Mouse (Mus musculus): ENCODE measurements around the gene Gm9844.
"Not testable (repeated sequence)": the region's sequence is repeated elsewhere in the genome, so short reads cannot be mapped to it uniquely, and the experiment has no call there.

Gm9844 gene

GRCm38 (mm10) chr7:24869532-24870165 lies 7.6 kb downstream of the Gm9844 start, which contains the start of the genes Lypd4 and Dmrtc2:
Gene Lypd4 (minus strand): TSS chr7:24869941.
Gene Dmrtc2 (plus strand): TSS chr7:24870057.
- no peak for DNase-seq (ENCODE audit: low spot score in 2 of 2)

GRCm38 (mm10) chr7:24877588-24877987 lies 15.6 kb downstream of the Gm9844 start:
- DNase-seq (ENCODE audit: low spot score in 2 of 2): no peak

DNA sequence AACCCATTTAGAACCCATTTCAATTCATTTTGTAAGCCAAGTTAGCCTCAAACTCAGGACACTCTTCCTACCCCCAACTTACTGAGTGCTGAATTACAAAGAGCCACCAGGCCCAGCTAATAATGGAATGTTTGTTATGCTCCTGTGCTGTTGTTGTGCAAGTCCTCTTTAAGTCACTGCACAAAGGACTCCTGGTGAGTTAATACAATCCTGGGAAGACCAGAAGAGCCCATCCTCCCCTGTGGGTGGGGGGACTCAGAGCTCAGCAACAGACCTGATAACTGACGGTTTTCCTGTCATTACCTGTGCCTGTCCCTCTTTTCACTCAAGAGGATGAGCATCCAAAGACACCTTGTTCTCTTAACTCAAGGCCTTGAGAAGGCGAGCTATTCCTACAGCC lies 17.6 kb downstream of the Gm9844 start:
- DNase-seq (ENCODE audit: low spot score in 2 of 2): no peak

DNA sequence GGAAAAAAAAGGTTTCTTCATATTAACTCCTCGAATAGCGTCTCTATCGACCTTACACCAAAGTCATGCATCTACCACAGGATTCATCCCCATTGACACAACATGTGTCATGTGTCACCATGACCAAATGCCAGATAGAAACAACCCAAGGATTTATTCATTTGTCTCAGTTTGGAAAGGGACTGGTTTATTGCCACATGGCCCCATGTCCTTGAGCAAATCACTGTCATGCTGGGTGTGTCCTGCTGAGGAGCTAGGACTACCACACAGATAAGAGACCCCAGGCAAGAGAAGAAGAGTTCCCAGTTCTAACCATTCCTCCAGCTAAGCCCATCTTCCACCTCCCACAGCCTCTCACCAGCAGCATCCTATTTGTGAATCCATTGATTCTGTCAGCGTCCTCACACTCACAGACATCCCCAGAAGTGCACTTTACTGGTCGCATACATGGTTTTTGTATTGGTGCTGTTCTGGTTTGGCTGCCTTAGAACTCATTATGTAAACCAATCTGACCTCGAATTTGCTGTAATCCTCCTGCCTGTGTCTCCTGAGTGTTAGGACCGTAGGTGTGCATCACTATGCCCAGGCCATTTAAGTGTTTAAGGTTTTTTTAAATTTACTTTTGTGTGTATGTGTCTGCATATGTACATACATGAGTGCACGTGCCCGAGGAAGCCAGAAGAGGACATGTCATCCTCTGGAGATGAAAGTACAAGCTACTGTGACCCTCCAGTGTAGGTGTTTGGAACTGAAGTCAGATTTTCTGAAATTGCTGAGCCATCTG lies 20.6 kb downstream of the Gm9844 start:
- DNase-seq (ENCODE audit: low spot score in 2 of 2): no peak

GRCm38 (mm10) chr7:24883896-24884692 lies 22.1 kb downstream of the Gm9844 start, which contains the start of gene Rps19:
Gene Rps19 (plus strand): TSS chr7:24884371.
- DNase-seq (ENCODE audit: low spot score in 2 of 2): peak; percentile 95 to 98

DNA sequence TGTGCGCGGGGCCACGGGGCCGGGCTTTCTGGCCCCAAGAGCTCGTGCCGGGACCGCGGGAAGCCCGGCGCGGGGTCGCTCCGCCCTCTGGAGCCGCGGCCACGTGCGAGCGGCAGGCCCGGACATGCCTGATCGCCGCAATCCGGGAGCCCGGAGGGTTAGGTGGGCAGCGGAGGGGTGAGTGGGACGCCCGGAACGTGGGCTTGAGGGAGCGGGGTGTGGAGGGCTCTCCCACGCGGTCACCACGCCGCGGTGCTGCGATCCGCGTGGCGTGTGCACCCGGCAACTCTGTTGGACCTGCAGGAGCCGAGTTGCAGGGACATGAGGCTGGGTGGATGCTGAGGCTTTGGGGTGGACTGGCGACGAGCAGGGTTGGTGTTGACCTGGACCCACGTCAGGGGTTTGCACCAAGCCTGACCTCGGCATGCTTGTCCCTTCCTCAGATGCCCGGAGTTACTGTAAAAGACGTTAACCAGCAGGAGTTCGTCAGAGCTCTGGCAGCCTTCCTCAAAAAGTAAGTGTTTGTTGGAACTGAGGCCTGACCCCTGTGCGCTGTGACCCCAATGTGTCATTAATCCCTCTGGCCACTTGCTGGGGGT lies 22.8 kb downstream of the Gm9844 start:
- DNase-seq (ENCODE audit: low spot score in 2 of 2): no peak

GRCm38 (mm10) chr7:24885468-24886307 lies 23.7 kb downstream of the Gm9844 start:
- DNase-seq (ENCODE audit: low spot score in 2 of 2): no peak

DNA sequence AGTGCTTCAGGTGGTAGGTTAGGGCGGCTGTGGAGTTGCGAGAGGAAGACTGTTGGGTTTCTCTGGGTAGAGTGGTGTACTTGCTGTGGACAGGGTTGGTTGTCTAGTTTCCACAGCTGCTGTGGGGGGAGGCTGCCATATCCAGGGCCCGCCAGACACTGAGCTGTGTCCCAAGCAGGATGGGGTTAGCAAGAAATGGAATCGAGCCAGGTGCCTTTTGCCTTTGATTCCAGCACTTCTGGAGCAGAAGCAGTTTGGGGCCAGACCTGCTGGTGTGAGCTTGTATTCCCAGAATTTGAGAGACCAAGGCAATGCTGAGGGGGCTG lies 24.3 kb downstream of the Gm9844 start:
- no peak for DNase-seq (ENCODE audit: low spot score in 2 of 2)

DNA sequence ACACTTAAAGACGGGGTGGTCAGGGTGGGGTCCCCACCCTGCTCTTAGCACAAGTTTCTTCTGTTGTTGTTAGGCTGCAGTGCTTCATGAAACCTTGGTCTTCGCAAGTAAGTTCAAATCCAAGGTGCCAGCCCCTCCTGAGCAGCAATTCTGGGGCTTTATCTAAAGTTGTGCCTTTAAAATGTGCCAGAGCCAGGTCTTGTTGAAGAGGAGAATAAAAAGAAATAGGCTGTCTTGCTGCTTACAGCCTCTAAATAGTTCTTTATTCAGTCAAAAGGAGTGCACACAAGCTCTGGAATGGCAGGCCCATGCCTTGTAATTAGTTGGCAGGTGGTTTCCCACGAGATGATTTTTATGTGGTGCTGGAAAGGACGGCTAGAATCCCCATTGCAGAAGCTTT lies 25.1 kb downstream of the Gm9844 start:
- no peak for DNase-seq (ENCODE audit: low spot score in 2 of 2)

DNA sequence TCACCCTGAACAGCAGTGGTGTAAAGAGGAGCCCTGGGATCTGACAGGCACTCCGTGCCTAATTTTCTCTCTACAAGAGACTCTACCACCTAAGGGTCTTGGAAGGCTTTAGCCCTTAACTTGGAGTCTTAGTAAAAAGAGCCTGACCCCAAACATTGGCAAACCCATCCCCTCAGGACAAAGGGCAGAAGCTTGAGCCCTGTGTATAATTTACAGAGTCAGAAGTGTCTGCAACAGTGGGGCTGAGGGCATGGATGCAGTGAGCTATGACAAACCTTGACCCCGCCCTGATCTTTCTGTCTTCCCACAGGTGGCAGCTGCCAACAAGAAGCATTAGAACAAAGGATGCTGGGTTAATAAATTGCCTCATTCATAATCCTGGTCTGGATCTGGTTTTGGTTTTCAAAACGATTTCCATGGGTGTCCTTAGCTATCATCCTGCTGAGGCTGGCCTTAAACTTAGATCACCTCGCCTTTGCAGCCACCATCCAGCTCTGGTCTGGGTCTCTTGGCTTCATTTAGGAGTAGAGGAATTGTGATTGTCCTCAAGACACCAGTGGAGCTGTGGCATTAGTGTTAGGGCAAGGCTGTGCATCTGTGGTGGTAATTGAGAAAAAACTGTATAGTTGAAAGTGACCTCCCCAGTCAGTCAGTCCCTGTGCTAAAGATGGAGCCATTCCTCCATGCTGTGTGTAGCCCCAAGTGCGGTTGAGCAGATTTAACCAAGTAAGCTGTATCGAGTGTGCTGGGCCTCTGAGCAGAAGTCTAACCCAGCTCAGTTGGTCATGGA lies 27.6 kb downstream of the Gm9844 start:
- DNase-seq (ENCODE audit: low spot score in 2 of 2): no peak

DNA sequence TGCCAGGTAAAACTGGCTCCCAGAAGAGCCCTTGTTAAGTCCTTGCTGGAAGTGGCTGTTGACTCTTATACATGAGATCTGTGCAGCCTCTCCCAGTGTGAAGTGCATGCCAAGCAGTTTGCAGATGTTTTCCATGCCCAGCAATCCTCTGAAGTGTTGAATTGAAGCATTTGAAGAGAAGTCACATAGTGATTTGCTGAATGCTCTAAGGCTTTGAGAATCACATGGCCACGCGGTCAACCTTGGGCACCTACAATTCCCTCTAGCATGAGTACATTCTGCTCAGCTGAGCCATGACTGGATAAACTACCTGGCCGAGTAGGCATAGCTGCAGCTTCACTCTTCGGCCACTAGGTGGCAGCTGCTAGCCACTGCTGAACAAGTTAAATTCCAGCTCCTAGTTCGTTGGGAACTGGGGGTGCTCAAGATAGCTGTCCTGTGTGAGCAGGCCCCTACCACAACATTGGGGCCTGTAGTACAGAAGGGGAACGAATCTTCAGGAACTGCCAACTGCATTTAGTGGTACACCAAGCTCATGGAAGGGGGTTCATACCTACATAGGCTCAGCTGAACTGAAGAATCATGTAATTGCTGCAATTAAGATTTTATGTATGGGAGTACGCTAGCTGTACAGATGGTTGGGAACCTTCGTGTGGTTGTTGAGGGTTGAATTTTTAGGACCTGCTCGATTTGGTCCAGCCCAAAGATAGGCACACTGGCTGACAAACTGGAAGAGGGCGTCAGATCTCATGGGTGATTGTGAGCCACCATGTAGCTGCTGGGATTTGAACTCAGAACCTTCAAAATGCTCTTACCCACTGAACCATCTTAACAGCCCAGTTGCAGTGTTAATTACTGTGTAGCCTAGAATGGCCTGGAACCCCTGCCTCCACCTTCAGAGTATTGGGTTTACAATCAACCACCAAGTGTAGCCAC lies 28.5 kb downstream of the Gm9844 start:
- DNase-seq (ENCODE audit: low spot score in 2 of 2): peak; percentile 45 to 63

- no peak for DNase-seq (ENCODE audit: low spot score in 2 of 2)
Measured at GRCm38 (mm10) chr7:24891241-24892124, 29.5 kb downstream of the Gm9844 start.

GRCm38 (mm10) chr7:24892125-24892583 lies 30.1 kb downstream of the Gm9844 start:
- no peak for DNase-seq (ENCODE audit: low spot score in 2 of 2)

DNA sequence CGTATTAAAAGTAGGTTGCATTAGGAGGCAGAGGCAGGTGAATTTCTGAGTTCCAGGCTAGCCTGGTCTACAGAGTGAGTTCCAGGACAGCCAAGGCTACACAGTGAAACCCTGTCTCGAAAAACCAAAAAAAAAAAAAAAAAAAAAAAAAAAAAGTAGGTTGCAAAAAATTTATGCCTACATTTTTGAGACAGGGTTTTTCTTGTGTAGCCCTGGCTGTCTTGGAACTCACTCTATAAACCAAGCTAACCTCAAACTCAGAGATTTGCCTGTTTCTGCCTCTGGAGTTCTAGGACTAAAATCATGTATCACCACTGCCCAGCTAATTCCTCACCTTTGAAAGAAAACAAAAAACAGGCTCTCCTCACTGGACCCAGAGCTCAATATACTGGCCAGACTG lies 33.7 kb downstream of the Gm9844 start:
- not testable (repeated sequence) for DNase-seq (ENCODE audit: low spot score in 2 of 2)

DNA sequence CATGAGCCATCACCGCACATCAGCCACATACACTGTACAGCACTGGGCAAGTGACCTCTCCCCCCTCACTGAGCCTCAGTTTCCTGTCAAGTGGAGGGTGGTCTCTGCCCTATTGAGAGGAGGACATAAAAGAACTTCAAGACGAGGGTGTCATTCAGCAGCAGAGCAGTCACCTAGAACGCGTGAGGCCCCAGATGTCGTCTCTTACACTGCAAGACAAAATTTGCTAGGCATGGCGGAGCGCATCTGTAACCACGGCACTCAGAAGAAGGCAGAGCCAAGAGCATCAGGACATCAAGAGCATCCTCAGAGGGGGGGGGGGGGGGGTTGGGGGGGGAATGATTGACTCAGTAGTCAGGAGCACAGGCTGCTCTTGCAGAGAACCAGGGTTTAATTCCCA lies 34.3 kb downstream of the Gm9844 start:
- no peak for DNase-seq (ENCODE audit: low spot score in 2 of 2)

- DNase-seq (ENCODE audit: low spot score in 2 of 2): no peak
Measured at GRCm38 (mm10) chr7:24897224-24897623, 35.2 kb downstream of the Gm9844 start, which contains the start of gene Cd79a. Gene Cd79a (plus strand): TSS chr7:24897381.

DNA sequence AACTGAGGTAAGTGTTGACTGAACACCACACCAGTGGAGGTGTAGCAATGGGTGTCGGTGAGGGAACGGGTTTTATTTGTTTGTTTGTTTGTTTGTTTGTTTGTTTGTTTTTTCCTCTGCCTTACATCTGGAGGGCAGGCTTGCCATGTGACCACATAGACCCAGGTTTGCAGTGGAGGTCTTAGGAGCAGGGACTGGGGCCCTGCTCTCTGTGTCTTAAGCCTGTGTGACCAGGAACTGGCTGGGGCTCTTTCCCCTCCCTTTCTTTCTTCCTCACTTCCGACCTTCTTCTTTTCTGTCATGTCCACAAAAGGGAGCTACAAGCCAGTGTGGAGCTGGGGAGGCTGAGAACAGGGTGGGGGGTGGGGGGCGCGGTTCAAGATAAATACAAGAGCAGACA lies 35.9 kb downstream of the Gm9844 start:
- DNase-seq (ENCODE audit: low spot score in 2 of 2): no peak

DNA sequence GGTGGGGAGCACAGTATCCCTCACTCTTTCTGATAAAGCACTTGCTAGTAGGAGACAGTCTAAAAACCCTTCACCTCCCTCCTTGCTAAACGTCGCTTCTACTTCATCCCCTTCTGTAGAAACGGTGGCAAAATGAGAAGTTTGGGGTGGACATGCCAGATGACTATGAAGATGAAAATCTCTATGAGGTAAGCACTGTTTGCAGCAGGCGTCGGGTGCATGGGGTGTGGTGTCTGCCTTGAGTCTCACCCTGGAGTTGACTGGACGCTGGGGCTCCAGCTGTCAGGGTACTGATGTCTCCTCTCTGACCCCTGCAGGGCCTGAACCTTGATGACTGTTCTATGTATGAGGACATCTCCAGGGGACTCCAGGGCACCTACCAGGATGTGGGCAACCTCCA lies 39.1 kb downstream of the Gm9844 start:
- no peak for DNase-seq (ENCODE audit: low spot score in 2 of 2)

Data from frontal cortex, postnatal 14 days (tissue).